Mouse (Mus musculus) erythroid progenitor cell, adult 5-6 weeks (primary cell): ENCODE measurements around the gene Olfr543. TPM values are rescaled to one million over a fixed set of nuclear protein-coding genes. Genes with fewer than 3 reads are reported as not detected.

Experiments
- ATAC-seq: replicated peaks from 2 replicates; pipeline ENCODE4 v1.8.0; 2016; ENCODE audit warnings: moderate number of reproducible peaks, mild to moderate bottlenecking, moderate TSS enrichment, inconsistent platforms; ENCODE audit not compliant: poor library complexity, low FRiP score, severe bottlenecking
- total RNA-seq, 2 experiments: library from RNA; stranded (forward) in 1 of 2; stranded (reverse) in 1 of 2; fragments of 150-400 nt in 1 of 2; fragments of 186-747, 209-891 nt in 1 of 2; gene quantifications; 2 replicates each; pipeline versions ENCODE4 v1.2.3 to v1.2.4; 2015 to 2017; ENCODE audit warnings: low replicate concordance in 2 of 2

The Olfr543 gene
- total RNA-seq (2015; ENCODE audit: low replicate concordance) (not detected in 2 replicates), total RNA-seq (2017; ENCODE audit: low replicate concordance) (0.53 TPM in 1 of 2 replicates, not detected in the other)

DNA sequence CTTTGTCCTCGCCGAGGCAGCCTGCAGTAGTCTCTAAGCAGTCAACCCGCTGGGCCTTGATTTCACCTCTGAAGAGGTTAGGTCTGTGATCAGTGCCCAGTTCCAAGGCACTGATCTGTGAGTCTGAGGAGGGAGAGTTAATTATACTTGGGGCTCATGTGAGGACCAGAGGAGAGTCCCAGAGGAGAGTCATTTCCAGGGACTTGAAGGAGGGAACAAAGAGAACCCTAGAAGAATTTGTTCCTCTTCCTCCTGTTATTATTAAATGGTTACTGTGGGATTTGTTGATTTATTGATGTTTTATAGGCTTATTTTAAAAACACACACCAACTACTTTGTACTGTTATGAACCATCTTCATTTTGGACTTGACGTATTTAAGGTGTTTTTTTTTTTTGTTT lies at the start of gene Olfr543:
TSS of gene Olfr543 (minus strand) at position 101 of the 400 bp plus-strand sequence.
- ATAC-seq: no peak

DNA sequence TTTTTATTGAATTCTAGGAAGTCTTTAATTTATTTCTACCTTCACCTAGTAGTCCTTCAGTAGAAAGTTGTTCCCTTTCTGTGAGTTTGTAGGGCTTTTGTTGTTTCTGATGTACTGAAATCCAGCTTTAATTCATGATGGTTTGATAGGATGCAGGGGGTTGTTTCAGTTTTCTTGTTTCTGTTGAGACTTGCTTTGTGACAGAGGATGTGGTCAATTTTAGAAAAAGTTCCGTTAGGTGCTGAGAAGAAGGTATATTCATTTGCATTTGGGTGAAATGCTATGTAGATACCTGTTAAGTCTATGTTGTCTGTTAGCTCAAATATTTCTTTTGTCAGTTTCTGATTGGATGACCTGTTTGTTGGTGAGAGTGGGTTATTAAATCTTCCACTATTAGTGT lies 47.6 kb upstream of the Olfr543 start:
- no peak for ATAC-seq

DNA sequence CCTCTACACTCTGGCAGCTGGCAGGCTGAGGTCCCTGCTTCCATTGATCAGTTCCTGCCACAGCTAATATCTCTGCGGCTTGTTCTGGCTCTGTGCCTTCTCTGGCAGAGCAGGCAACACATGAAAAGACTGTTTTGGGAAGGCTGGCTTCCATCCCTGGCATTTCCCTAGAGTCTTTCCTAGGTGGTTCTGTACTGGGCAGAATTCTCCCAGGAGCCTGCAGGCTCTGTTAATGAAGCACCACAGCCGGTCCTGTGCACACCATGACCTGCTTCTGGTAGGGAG lies 35.5 kb upstream of the Olfr543 start:
- no peak for ATAC-seq

DNA sequence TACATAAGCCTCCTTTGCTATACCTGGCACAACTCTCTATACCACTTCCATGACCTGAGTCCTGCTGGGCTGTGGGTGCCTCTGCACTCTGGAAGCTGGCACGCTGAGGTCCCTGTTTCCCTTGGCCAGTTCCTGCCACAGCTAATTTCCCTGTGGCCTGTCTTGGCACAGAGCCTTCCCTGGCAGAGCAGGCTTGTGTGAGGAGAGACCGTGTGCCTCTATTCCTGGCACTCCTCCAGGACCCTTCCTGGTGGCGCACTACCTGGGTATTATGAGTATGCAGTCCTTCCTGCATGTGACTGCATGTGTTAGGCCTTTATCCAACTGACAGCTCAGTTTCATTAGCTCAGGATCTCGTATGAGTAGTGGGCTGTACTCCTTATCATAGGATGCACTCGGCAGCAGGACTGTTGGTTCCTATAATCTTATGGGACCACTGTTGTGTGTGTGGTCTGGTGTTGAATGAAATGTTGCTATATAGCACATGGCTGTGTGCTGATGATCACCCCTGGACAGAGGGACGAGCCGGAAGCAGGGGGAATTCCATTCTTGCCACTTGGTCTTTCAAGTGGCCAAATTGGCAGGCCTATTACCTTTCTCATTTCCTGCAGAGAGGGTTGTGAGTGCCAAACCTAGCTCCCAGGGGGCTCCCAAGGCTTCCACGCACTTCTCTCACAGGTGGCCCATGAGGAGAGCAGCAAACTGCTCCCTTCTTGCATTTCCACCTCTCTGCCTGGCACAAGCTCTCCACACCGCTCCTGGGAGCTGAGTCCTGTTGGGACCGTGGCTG lies 35.0 kb upstream of the Olfr543 start:
- ATAC-seq: no peak

DNA sequence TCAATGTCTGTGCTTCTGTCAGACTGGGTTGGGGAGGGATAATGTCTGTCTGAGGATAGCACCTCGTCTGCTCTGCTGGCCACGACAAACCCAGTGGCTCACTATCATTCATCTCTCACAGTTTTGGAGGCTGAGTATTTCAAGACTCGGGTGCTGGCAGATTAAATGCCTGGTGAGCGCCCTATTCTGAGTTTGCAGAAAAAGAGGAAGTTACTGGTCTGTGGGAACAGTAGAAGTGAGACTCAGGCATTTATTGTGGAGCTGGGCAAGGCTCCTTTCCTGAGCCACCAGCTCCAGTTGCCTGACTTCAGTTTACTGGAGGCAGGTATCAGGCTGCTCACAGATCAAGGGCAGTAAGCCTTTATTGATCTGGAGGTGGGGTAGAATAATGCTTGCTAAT lies 32.7 kb upstream of the Olfr543 start:
- no peak for ATAC-seq

- ATAC-seq: peak; percentile 72
Measured at GRCm38 (mm10) chr7:102512814-102513435, 31.4 kb upstream of the Olfr543 start.

DNA sequence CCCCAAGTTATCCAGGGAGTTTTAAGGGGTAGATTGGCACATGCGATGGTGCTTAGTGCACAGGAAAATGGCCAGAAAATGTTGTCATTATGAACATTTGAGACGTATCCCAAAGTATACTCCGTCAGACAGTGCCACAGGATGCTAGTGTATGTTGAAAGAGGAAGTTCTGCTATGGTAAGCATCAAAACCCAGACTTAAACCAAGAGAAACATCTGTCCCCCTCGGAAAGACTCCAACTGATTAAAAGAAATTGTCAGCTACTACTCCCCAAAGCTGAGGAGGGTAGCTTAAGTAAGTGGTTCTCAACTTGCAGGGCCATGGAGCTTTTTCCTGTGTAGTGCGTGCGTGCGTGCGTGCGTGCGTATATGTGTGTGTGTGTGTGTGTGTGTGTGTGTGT lies 30.4 kb upstream of the Olfr543 start:
- ATAC-seq: no peak

DNA sequence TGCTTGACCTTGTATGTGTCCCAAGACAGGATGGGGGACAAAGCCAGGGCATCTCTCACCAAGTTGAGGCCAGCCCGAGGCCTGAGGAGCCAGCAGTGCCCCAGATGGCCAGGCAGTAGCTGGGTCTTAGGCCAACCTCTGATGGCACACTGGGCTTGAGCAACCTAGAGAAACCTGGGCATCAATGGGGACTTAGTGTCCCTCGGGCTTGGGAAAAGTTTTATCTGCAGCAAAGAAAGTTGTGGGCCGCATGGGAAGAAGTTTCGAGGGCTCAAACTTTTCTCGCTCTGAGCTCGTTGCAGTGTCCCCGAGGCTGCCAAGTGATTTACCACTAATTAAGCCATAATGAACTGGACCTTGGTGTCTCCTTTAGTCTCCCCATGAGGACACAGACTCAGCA lies 28.2 kb upstream of the Olfr543 start:
- no peak for ATAC-seq

DNA sequence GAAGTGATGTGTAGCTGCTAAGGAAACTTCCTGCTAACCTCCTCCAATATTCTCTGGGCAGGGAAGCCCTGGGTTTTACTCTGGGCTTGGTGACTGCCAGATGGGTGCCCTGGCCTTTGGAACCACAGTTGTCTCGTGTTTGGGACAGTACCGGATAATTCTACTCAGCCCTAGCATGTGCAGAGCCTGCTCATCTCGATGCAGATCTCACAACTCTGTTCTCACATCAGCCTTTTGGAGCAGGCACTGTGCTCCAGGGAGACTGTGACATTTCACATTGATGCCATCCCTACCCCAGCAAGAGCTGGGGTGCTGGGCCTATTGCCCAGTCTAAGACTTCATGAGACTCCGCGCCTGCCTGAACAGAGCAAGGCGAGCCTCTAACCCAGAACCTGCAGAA lies 27.2 kb upstream of the Olfr543 start:
- ATAC-seq: no peak

DNA sequence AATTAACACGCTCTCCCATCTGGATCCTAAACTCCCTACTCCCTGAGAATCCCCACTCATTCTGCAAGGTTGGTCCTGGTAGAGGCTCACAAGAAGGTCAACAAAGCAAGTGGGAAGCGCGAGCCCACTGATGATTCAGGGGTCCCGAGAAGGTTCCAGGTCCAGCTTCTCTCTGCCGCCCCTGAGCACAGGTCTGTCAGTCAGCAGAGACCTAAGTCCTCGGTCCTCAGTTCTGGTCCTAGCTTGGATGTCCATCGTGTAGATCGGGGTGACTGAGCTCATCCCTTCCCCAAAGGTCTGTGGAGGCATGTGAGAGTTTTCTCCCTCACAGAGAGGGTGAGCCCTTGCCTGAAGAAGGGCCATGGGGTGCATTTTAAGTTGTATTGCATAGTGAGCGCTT lies 26.6 kb upstream of the Olfr543 start:
- ATAC-seq: no peak

DNA sequence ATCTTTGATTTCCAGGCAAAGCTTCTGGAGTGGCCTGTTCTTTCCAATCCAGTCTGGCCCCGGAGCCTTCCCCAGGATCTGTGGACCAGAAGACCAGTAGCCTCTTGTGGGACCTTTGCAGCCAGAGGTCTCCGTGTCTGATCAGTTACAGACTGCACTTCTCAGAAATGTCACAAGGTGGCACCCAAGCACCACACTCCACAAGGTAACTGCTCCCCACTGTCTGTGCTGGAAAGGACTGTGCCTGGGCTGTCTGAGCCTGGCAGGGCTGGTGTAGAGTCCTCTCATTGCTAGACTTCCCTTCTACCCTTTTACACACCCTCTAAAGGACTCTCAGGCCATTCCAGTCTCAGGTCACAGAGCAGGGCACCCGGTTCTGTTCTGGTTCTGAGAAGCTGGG lies 25.4 kb upstream of the Olfr543 start:
- peak; percentile 69 for ATAC-seq

DNA sequence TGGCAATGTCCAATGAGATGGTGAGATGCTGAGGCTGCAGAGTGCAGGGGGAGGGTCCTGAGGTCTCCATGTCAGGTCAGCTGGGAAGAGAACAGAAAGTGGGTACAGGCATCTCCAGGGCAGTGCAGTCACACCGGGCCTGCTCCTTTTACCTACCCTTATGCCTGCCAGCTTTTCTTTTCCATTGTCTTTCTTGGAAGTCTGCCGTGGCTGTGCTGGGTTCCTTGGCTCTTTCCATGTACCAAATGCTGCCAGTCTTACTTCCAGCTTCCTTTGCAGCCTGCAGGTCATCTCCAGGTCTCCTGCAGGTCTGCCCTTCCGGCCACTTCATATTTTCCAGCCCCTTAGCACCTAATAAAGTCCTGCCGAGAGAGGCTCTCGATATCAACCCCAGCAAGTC lies 20.5 kb upstream of the Olfr543 start:
- ATAC-seq: no peak

GRCm38 (mm10) chr7:102499473-102499872 lies 18.0 kb upstream of the Olfr543 start, which contains the start of gene Olfr545:
Olfr545 (minus strand) TSS chr7:102499573.
- no peak for ATAC-seq

DNA sequence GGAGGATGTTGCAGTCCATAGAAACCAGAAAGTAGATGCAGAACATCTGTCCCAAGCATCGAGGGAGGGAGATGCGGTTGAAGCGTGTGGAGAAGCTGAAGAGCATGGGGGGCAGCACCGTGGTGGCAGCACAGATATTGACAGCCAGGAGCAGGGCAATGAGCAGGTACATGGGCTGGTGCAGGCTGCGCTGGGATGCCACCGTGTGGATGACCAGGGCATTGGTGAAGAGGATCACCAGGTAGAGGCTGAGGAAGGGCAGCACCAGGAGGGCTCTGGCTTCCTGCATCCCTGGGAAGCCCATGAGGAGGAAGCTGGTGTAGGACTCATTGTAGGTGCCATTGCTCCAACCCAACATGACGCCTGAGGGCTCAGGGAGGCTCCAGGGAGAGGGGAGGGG lies 12.9 kb upstream of the Olfr543 start:
- ATAC-seq: peak; percentile 71

DNA sequence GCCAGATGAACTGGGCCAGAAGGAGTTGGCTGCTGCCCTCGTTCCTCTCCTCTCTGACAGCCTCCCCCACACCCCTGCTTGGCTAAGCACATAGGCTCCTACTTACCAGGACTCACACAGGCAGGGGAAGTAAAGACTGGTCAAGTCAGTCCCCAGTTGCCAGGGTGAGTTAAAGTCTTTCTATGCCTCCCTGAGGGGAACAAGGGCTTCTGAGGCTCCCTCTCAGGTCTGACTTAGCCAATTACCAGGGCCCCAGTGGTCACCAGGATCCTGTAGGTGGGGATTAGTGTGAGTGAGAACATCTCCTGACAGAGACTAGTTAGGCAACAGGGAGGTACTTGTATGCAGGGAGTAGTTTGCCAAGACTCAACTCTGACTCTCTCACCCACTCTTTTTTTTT lies 6.7 kb upstream of the Olfr543 start, which contains the start of gene Olfr544:
TSS of gene Olfr544 (minus strand) at position 153 of the 400 bp plus-strand sequence.
- no peak for ATAC-seq

- no peak for ATAC-seq
Measured at GRCm38 (mm10) chr7:102486105-102486504, 4.6 kb upstream of the Olfr543 start.

GRCm38 (mm10) chr7:102484766-102485165 lies 3.3 kb upstream of the Olfr543 start:
- ATAC-seq: peak; percentile 49; the same call in 1 of the 2 replicates

GRCm38 (mm10) chr7:102483665-102484064 lies 2.2 kb upstream of the Olfr543 start:
- ATAC-seq: no peak

- ATAC-seq: no peak
Measured at GRCm38 (mm10) chr7:102480821-102481220, 658 bp downstream of the Olfr543 start.

- ATAC-seq: no peak
Measured at GRCm38 (mm10) chr7:102479368-102480078, 2.0 kb downstream of the Olfr543 start.

- no peak for ATAC-seq
Measured at GRCm38 (mm10) chr7:102478926-102479325, 2.6 kb downstream of the Olfr543 start.
